Mouse (Mus musculus) 3T3-L1 (cell line): ENCODE data around the gene Tpx2.

Source experiments
- DNase-seq: peaks from one replicate; pipeline ENCODE4 v3.0.0-alpha.2; 2015; ENCODE audit warnings: low read depth, low spot score

The Tpx2 gene

DNA sequence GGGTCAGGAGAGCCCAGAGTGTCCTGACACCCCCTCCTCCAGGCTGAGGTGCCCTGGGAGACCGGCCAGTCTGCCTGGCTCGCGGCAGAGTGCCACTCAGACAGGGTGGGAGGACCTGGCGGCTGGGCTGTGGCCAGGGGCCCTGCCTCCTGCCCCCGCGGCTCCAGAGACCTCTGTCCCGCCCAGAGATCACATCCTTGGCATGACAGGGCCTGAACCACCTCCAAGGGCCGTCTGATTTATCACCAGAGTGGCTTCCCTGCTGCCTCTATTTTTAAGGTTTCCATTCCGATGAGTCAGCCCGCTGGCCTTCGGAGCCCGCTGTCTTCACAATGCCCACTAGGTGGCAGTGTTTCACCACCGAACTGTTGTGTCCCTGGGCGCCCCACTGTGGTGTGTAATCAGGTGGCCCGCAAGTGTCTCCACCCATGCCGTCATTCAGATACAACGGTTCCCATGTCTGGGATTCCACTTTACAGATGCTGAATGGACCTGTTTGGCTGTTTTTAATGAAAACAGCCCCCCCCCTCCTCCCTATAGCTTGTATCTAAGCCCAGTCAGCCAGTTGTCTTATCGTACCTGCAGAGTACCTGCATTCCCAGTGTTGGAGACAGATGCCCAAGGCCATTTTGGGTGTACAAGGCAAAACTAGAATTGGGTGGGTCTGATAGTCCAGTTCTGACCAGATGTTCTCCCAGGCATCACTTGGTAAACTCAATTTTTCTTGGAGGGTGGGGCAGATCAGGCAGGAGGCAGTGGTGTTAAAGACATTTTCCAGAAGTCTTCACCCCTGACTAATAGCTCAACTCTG lies 66.8 kb downstream of the Tpx2 start:
- DNase-seq, result peak; percentile 99

DNA sequence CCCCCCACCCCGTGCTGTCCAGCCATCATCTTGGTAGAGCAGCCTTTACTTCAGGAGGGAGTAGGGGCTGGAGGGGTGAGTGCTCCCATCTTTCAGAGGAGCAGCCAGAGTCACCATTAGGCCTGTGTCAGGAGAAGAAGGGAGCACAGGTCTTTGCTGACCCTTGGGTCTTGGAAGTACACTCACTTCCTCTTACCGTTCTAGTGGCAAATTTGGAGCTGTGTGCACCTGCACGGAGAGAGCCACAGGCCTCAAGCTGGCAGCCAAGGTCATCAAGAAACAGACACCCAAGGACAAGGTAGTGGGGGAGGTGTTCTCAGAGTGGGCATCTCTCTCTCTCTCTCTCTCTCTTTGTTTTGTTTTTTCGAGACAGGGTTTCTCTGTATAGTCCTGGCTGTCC lies 67.7 kb downstream of the Tpx2 start:
- DNase-seq, result no peak

DNA sequence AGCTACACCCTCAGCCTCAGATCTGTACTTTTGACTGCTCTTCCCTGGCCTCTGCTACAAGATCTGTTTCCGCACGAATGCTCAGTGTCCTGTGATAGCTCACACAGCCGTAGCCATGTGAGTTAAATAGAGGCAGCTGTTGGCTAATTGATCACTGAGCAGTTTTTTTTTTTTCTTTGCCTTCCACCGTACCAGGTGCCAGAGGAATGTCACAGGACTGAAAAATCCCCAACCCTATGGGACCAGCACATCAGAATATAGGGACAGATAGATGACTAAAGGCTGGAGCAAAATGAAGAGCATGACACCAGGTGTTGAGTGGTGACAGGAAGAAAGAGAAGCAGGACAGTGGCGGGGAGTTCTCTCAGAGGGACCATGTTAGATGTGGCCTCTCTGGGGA lies 68.3 kb downstream of the Tpx2 start:
- DNase-seq, result no peak

DNA sequence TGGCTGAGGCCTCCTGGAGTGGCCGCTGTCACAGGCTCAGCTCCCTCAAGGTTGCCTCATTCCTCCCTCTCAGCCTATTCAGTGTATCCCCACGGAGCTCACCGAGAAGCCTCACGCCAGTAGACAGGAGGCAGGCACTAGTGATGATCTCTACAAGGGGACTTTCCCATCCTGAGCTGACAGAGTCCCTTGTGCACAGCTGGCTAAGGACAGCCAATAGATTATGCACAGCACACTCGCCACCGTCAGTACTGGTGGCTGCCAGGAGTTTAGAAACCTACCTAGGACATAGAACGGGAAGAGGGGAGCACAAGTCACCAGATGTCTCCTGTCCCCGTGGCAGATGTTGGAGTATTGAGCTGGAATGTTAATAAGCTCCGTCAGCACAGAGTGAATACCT lies 69.9 kb downstream of the Tpx2 start:
- no peak for DNase-seq

DNA sequence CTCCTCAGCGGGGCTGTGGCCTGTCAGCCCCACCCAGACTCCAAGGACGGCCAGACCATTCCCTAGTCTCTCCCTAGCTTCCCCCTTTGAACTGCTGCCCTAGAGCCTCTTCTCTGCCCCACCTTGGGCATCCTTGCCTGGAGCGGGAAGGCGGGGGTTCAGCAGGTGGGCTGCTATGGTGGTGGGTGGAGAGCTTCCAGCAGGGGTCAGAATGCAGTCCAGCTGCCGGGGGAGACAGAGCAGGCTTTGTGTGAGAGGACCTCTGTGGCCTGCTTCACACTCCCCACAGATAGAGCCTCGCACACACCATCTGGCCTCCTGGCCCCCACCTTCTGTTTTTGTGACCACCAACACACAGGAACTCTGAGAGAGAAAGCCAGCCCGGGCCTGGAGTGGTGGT lies 74.6 kb downstream of the Tpx2 start:
- DNase-seq, result no peak

DNA sequence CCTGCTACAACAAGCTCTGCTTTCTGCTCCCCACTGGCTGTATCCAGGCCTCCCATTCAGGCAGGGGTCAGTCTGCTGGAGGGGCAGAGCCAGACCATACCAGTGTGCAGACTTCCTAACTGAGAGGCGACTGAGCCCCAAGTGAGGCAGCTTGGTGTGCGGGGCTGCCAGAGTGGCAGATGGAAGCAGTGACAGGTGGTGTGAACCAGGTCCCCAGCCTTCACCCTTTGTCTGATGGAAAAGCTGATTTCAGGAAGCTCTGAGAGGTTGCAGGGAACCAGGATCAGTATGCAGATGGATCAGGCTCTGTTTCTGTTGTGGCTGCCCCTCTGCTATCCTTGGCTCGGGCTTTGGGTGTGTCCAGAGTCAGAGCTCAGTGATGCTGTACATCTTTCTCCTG lies 75.9 kb downstream of the Tpx2 start:
- DNase-seq, result no peak

DNA sequence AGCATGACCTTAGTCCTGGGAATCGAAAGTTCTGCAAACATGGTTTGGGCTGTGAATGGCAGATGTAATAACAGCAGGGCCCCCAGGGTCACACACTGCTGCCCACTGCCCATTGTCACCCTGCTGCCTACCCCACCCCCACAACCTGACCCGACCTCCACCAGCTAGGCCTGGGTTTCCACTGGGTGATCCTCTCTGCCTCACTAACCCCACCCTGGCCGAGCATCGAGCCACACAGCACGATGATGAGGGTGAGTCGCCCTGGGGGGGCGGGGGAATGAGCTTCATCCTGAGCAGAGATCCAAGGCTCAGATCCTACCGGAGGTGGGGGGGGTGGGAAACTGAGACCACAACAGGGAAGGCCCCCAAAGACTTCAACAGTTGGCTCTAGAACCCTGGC lies 76.4 kb downstream of the Tpx2 start:
- no peak for DNase-seq

DNA sequence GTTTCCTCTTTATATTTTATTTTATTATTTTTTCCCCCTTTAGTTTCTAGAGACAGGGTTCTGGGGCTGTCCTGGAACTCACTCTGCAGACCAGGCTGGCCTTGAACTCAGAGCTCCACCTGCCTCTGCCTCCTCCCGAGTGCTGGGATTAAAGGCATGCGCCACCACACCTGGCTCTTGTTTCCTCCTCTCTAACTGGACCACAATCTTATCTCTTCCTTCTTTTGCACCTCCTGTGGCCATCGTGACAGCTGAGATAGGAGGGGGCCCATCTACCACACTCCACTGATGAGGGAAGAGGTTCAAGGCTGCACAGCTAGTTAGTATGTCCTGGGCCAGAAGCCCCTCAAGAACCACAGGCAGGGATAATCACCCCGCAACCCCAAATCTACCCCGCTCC lies 76.8 kb downstream of the Tpx2 start:
- DNase-seq, result no peak

DNA sequence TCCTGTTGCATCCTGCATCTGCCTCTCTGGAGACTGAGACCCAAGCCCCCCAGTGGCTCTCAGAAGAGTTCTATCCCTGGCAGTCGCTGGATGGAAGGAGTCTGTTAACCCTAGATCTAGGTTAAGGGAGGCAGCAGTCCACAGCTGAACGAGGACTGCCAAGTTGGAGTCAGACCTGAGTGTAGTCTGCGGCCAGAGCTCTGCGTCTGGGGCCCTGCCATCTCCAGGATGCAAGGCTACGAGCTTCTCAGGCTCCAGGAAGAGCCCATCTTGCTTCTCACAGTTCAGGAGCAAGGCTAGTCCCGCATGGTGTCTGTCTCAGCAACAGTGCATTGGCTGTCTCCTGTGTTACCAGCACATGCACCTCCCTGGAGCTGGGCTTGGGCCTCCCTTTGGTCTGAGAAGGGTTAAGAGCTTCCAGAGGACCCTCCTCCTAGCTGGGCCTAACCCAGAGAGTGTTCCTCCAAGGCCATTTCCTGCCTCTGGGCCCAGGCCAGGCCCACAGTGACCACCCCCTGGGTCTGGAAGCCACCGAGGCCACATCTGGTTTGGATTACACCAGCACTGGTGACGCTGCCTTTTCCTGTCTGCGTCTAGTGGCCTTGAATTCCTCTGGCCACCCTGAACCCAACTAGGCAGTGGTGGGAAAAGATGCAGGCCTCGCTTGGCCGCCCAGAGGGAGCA lies 77.6 kb downstream of the Tpx2 start:
- peak; percentile 96 for DNase-seq

DNA sequence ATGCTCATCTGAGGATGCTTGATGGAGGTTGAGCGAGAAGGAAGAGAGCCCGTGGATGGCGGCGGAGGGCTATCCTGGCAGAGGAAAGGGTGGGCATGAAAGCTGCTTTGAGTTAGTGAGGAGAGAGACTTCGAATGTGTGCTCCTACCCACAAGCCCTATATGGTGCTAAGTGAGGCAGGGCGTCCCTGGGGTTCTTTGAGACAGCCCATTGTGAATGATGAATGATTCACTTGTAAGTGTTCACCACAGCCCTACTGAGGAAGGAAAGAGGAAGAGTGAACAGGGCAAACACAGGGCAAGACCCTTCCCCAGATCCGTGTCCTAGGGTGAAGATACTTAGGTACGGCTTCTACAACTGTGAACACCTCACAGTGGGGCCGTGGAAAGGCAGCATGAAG lies 79.1 kb downstream of the Tpx2 start:
- peak; percentile 79 for DNase-seq

DNA sequence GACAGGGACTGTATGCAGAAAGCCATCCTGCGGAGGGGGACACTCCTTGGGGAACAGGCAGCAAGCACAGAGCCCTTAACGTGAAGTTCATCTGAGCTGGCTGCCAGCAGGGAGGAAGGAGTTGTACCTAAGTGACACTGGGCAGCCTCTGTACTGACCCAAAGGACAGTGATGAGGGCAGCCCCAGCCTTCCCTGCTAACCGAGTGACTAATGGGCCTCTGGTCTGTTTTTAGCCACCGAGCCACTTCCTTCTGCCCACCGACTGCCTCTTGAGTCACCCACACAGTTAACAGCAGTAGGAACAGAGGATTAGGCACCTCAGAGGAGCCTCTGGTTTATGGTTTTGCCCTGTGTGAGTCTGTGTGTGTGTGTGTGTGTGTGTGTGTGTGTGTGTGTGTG lies 79.6 kb downstream of the Tpx2 start:
- DNase-seq, result peak; percentile 91

DNA sequence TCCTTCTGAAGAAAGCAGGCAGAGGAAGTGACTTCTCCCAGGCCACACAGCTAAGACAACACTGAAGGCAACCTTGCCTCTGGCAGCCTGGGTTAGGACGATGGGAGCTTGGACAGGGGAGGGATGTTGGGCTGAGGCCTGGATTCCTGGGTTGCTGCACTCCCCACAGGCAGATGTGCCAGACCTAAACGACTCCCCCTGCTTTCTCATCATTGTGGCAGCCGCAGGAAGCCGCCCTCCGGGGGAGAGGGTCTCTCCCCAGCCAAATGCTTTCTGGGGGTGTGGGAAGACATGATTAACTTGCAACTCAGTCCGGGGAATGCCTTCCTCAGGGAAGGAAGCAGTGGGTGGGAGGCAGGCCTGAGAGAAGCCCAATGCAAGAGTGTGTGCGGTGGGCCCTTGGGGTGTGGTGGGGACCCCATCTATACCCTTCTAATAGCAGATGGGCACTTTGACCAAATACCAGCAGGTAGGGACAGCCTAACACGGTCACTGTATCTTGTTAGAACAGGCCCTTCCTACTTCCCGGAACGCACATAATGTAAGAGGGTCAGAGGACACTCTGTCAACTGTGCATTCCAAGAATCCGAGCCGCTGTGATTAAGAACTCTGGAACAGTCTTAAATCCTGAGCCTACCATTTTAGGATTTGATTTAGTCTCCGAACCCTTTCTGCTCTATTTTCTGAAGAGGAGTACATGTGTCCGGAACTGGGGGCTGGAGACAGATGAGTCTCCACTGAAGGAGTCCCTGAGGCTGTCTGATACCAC lies 80.6 kb downstream of the Tpx2 start:
- DNase-seq, result peak; percentile 76

DNA sequence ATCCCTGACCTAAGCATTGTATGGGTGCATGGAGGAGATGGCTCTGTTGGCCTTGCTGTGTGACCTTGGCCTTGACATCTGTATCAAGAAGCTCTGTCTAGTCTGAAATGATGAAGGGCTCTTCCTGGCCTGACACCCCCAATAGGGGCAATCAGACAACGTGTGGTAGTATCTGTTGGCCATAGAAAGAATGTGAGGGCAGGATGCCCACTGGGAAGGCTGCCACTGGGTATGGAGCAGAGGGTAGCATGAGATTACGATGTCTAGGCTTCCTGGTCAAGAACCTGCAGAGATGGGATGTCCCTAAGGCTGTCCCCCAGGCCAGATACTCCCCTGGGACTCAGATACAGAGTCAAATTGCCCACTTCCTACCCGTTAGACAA lies 81.2 kb downstream of the Tpx2 start:
- peak; percentile 60 for DNase-seq

DNA sequence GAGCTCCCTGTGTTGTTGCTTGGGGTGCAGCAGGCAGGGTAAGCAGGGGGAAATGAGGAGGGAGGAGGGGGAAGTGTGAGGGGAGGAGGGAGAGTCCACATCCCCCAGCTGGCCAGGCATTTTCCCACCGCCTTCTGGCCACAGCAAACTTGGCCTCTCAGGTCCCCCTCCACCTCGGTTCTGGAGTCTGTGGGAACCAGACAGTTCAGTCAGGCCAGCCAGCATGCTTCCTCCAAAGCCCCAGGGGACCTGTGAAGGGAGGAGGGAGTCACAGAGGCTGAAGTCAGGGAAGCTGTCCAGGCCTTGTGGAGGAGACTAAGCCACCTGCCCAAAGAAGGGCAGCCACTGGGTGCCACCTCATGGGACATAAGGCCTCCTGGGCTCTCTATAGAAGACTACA lies 82.5 kb downstream of the Tpx2 start:
- DNase-seq, result peak; percentile 74

DNA sequence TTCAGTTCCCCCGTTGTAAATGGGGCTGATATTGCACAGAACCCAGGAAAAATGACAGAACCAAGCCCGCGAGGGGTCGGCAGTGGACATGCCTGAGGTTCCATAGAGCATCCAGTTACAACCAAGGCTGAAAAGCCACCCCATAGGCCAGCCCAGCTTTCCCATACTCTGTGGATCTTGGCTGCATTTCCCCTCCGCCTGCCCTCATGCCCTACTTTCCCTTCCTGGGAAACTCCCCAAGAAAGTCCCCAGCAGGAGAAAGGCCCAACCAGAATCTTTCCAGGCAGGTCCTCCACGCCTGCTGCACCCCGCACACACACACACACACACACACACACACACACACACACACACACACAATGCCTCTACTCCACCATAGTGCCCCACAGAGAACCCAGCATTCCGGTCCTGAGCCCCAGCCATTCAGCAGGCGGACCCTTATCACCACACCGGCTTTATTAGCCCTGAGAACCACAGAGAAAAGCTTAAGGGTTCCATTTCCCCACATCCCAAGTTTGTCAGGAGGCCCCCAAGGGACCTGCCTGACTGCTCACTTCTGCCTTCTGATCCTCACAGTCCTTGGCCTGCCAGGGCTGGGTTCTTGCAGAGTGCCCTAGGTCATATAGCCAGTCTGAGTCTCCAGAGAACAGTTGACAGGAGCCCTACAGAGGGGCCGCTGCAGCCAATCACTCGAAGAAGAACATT lies 83.8 kb downstream of the Tpx2 start:
- DNase-seq, result peak; percentile 90

DNA sequence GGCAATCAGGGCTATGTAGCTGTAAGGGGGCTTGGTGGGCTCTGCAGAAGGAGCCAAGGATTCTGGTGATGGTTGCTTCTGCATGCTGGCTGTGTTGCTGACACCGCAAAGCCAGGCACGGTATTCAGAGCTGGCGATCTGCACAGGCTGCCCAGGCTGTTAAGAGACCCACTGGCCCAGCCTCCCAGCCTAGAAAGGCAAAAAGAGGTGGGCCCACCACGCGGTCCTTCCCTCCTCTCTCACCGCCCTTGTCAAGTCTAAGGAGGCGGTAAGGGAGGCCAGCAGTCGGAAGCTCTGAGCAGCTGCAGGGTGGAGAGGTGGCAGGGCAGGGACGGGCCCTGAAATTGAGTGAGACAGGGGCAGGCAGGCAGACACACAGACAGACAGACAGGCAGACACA lies 85.3 kb downstream of the Tpx2 start, which contains the start of gene Foxs1:
TSS of gene Foxs1 (minus strand) at position 161 of the 400 bp plus-strand sequence.
- peak; percentile 80 for DNase-seq

DNA sequence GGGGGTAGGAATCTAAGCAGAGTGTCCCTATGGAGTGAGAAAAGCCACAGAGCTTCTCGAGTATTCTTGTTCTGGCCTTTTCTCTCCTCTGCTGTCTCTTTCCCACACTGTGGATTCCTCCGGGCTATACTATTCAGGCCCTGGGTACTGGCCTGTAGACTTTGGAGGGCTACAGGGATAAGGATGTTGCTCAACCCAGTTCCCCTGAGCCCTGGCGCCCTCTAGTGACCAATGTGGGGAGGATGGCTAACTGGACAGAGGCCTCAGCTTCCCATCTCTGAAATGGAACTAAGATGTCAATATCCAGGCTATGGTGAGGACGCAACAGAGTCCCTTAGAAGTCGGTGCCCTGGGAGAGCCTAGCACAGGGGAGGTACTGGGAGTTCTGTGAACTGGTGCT lies 85.8 kb downstream of the Tpx2 start:
- DNase-seq, result peak; percentile 95

DNA sequence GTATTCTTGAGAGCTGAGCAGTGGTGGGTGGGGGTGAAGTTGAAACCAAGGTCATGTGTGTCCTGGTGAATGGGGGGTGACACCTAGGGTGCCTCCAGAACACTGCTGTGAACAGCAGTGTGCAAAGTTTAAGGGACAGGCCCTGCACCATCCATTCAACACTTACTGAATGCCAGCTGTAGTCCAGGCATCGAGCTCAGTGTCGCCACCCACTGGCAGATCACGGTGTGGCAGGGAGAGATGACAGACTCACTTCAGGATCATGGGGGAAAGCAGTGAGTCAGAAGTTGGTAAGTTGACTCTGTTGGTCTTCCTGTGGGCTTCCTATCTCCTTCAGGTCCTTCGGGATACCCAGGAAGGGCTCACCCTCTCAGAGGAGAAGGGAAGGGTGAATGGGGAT lies 92.1 kb downstream of the Tpx2 start:
- DNase-seq, result peak; percentile 74

DNA sequence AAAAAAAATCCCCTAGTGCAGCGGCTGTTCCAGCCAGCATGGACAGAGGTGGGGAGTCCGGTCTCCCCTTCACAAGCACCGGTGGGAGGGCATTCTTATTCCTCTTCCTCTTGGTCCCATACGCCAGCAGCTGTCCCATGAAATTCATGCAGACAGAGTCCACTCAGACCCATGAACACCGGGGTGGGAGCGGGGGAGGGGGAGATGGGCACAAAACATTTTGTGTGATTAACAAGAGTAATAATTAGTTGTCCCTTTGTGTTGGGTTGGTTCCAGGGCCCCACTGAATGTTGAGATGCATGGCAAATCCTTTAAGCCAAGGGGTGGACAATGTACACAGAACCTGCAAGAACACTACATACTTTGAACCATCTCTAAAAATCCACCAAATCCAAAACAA lies 93.3 kb downstream of the Tpx2 start:
- DNase-seq, result no peak

DNA sequence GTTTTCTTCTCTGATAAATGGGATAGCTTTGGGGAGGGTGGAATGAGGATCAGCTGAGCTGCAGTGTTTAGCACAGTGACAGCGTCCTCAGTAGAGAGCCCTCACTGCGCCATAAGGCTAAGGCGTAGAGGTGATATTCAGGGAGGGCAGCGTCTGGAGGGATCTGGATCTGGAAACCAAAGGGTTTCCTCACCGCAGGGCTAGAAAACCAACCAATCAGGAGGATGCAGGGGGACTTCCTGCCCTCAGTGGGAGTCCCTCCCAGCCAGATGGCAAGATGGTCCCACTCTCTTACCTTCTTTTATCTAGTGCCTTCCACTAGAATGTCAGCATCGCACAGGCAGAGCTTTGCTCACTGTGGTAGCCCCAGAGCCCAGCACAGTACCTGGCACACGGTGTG lies 94.0 kb downstream of the Tpx2 start:
- DNase-seq, result no peak

DNA sequence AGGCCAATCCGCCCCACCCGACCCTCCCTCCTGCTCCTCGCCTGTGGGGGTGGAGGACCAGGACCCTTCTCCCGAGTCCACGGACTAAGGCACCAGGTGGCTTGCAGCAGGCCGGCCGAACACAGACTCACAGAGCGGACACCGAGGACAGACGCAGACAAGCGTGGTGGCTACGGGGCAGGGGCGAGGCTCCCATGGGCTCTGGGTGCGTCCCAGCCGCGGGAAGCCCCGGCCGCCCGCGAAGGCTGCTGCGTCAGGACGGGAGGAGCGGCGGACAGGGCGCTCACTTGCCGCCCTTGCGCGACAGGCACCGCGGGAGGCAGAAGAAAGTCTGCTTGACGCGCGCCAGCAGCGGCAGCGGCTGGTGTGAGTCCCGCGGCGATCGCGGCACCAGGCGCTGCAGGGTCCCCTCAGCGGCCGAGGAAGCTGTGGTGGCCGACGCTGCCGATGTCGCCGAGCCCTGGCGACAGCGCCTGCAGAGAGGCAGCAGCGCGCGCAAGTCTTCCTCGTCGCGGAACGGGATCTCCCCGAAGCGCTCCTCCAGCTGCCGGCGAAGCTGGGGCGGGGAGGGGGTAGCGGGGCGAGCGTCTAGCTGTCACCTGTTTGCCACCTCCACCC lies 95.2 kb downstream of the Tpx2 start:
- DNase-seq, result no peak
